Mouse (Mus musculus) CD8-positive naive resting alpha-beta T cell, adult 2 months (primary cell): ENCODE measurements around the gene Lnx1.

Experiments used
- DNase-seq, 2 experiments: peaks; one replicate each; pipeline ENCODE4 v3.0.0; 2022; ENCODE audit warnings: low read depth in 2 of 2, low spot score in 2 of 2

The Lnx1 gene

DNA sequence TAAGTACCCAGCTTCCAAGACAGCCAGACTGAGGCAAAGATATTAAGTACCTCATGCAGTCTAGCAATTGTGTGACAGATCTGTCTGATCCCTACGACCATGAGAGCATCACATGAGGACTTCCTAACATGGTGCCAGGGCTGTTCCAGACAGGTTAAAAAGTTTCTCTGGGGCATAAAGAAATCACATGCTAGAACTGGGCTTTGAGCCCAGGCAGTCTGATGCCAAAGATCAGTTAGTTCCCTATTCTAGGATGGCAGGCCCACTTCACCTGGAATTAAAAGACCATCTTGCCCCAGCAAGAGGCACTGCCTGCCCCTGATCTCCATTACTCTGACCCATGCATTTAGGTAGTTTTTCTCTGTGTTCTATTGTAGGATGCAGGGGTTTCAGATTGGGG lies 3.0 kb downstream of the Lnx1 start:
- DNase-seq = no peak

DNA sequence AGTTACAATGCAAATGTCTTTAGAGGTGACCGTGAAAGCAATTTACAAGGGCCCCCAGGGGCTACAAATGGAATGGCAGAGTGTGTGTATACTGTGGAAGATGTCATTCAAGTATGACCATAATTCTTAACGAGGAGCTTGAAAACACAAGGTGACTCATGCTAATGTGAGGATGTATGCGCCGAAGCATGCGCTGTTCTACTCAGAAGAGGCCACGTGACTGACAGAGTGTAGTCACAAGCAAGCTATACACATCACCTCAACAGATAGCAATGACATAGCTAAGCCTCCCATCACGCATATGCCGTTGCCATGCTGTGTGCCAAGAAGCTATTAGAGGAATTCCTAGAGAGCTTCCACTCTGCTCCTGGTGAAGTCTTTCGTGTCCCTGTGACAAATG lies 5.2 kb downstream of the Lnx1 start:
- no peak for DNase-seq

DNA sequence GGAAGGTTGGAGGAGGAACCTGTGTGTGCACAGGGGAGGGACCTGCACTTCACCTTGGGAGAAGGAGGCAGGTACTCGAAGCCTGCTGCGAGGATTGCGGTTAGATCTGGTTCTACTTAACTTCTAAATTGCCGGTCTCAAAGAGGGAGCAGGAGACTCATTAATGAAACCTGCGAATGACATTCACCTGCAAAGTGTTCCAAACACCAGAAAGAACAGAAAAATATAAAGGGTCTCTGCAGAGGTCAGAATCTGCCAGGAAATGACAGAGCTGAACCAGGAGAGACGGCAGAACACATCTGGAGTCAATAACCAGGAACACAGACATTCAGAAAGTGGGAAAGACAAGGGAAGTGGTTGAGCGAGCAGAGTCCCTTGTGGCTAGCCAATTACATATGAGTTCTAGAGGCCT lies 8.3 kb downstream of the Lnx1 start:
- no peak for DNase-seq

DNA sequence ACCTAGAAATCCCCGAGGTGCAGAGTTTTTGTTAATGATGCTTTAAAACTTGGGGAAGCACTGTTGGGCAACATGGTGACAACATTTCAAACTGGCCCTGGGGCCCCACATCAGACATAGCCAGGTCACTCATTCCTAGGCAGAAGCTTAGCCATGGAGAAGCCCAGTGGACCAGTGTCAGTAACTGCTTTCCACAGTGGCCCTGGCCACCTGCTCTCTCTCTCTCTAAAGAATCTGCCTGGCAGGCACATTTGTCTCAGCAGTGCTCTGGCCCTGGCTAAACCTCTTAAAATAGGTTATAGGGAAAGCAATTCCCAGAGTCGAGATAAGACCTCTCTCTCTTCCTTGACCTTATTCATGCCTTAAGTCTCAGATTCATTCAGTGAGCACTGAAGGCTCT lies 8.9 kb downstream of the Lnx1 start:
- no peak for DNase-seq

DNA sequence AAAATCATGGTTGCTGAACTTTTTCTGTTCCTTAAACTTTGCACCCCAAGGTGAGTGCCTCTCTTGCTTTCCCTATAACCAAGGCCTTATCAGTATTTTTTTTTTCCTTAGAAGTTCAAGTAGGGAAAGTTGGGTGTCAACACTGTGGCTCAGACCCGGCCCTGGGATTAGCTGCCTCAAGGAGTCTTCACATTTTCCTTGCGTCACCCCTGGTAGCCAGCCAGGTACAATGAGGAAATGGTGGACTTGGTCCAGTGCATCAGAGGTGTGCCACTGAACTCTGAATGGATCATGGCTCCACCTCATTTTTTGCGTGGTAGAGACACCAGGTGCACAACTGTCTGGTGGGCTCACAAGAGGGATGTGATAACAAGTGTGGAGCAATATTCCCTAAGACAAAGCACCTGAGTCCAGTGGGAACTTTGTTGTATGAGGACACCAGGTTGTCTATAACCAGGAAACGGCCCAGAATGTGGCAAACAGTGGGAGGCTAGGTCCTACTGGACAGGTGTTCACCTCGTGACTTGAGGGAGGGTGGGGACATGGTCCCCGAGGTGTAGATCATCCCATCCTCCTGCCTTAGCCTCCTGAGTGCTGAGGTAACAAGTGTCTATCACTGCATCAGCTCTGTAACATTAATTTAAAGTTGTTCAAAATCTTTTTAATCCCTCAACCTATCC lies 10.2 kb downstream of the Lnx1 start:
- no peak for DNase-seq

DNA sequence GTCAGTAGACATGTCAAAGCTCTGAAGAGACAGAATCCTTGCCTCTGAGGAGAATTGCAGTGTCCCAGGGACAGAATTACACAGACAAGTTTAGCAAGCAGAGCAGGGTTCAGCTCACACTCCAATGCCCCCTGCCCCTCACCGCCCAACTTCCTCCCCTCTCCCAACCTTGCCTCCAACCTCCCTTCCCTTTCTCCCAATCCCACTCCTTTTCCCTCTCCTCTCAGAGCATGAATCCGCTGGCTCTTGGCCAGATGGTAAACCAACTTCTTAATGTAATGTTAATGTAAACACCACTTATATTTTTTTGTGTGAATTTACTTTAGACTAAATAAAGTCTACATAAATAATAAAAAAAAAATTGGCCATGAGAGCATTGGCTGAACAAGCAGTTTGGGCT lies 13.9 kb downstream of the Lnx1 start:
- DNase-seq = no peak

DNA sequence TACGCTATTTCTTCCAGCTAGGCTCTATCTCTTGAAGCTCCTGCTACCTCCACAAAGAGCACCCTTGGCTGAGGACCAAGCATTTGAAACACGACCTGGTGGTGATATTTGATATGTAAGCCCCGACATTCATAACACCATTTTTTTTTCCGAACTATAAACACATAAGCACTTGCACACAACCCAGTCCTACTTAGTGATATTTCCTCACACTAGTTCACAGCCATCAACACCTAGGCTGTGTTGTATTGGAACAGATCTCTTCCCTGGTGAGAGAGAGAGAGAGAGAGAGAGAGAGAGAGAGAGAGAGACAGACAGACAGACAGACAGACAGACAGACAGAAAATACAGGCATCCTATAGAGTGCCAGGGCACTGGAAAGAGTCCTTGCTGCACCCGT lies 17.8 kb downstream of the Lnx1 start:
- DNase-seq = no peak

DNA sequence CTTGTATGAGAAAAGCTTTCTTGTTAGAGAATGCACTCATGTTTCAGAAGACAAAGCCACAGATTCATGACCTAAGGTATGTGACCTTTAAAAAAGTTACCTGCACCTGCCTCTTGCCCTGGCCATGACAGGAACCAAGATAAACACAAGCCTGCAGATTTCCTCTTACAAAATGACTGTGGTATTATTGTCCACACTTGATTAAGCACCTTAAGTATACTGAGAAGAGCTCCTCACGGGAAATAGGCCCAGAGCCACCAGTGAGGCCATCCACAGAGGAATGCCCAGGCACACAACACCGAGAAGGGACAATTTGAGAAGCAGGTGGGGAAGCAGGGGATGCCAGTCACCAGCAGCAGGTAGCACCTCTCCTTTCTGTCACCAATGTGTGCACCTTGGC lies 18.9 kb downstream of the Lnx1 start:
- no peak for DNase-seq

DNA sequence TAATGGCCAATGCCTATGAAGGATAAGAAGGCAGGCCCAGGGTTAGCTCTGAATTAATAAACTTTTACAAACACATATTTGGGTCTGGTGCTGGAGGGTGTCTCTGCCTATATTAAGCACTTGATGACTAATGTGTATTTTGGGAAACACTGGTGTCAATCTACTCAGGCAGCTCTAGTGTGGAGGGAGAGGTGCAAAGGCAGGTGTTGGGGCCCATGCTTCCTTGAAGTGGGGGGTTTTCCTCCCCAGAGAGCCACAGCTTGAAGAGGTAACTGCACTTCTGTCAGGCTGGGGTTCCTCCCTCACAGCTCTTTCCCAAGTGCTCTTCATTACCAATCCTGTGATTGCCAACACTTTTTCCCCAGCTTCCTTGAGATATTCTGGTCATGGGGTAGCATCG lies 20.0 kb downstream of the Lnx1 start:
- DNase-seq = no peak

DNA sequence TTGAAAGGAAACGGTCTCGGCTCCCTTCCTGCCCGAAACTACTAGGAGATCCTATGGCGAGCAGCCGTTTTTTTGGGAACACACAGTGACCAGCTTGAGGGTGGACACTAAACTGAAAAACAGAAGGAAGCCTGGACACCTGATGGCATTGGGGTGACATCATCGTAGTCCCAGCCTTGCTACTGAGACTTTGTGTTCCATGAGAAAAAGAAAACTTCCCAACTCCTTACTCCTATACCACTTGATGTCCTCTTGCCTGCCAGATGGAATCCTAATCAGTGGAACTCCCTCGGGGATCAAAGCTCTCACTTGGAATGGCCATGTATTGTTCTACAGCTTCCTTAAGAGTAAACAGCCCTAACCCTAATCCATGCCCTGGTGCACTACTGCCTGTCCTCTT lies 23.1 kb downstream of the Lnx1 start:
- no peak for DNase-seq

DNA sequence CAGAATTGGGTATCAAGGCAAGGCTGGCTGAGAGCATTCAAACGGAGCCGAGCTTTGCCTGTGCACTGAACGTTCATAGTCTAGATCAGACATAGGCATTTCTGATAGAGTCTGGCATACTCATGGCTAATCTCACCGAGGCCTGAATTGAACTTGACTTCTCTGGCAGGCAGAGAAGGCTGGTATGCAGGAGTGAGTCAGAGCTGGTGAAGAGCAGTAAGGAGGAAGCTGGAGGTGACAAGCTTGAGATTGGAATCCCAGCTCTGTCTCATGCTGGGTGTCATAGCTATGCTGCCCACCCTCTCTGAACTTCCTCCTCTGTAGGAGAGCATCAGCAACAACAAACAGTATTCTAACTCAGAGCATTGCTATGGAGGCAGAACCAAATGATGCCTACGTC lies 24.0 kb downstream of the Lnx1 start:
- no peak for DNase-seq

DNA sequence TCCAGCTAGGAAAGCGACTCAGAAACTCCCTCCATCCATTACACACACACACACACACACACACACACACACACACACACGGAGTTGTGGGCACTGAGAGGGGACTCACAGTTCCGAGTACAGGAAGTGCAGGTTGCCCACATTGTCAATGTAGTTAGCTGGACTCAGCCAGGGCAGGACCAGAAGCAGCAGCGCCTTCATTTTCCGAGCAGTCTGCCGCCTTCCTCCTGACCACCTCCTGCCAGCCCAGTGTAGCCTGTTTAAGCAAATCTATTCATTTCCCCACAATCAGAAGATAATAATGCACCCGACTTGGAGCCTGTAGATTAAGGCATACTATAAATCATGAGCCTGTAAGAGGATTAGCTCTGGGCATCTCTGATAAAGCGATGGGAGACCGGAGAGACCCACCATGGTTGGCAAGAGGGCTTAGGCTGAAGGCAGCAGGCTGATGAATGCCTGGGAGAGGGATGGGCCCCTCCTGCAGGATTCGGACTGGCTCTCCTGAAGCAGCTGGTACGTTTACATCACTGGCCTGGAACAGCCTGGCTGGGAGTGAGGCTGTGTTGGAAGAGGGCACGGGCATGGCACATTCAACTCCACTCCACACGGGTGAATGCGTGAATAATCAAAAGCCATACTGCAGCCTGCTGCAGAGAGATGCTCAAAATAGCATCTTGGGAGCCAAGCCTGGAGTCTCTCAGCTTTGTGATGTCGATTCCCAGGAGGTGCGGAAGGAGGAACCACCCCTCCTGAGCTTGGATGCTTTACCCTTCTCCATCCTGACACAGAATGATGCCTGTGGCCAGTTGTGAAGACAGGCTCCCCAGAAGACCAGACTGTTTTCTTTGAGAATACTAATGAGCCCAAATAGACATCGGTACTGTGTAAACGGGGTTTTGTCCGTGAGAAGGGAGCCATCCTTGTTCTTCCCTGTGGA lies 25.0 kb downstream of the Lnx1 start:
- no peak for DNase-seq

DNA sequence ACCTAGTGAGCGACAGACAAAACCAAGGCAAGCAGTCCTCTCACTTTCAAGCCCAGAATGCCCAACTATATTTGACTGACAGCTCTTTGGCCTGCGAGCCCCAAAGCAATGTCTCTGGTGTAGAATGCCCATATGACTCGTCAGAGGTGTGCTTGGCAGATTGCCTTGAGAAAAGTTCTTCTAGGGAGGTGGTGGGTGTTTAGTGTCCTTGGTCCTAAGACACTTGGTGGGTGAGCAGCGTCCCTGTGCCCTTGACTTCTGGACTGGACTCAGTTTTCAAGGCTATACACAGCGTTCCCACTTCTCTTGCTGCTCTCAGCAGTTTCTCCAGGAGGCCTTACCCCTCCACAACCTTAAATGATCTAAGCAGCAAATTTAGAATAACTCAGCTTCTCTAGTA lies 30.2 kb downstream of the Lnx1 start:
- DNase-seq = no peak

DNA sequence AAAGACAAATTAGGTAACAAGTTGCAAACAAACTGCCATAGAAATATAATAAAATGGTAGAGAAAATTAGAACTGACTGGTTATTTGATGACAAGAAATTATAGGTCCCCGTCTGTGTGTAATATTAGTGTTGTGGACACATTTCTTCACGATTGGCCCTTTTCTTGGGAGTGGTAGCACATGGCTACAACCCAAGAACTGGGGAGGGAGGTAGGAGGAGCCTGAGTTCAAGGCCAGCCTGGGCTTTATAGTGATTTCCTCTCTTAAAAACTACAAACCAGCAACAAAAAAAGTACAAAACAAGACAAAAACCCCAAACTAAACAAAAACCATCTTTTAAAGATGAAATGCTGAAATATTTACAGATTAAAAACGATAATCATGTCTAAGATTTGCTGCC lies 31.8 kb downstream of the Lnx1 start:
- no peak for DNase-seq

DNA sequence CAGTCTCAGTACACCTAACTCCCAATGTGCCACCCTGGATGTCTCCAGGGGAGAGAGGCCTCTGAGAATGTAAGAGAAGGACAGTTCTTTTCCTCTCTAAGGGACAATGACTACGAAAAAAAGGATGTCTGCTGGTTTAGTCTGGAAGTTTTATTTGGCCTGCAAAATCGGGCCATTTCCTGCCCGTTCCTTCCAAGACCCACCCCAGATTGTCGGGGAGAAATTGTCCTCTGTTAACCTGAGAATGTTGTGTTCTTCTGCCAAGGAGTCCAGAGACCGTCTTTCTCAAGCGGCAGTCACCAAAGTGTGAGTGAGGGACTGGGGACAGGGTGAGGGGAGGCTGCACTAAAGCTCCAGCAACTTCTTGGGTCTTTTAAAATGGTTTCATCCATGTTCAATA lies 32.8 kb downstream of the Lnx1 start:
- DNase-seq = no peak

DNA sequence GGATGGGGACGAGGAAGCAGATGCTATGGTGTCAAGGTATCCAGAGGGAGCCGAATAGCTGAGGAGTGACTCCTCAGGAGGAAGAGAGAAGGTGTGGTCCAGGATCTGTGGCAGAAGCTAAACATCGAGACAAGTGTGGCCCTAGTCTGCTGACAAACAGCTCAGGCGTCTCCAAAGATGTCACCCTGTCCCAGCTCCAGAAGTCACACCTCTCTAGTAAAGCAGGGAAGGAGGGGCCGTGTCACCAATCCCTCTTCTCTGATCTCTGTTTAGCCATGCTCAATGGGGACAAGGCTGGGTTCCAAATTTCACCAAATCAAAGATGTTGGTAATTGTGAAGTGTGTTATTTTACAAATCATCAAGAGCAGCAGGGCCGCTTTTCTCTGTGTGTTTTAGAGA lies 33.8 kb downstream of the Lnx1 start:
- no peak for DNase-seq

DNA sequence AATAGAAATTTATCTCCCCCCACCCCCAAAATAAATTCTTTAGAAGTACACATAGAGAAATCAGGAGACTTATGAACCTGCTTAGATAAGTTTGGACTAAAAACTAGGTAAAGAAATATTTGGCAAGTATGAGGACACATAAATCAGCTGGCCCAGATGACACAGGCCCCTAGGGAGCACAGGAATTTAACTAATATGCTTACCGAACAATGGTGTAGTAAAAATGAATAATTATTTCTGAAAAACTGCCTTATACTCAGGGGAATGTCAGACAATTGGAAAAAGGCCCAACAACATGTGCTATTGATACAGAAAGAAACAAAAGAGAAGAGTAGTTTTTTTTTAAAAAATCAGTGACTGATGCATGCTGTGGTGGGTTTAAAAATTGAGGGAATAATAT lies 40.1 kb downstream of the Lnx1 start:
- no peak for DNase-seq

DNA sequence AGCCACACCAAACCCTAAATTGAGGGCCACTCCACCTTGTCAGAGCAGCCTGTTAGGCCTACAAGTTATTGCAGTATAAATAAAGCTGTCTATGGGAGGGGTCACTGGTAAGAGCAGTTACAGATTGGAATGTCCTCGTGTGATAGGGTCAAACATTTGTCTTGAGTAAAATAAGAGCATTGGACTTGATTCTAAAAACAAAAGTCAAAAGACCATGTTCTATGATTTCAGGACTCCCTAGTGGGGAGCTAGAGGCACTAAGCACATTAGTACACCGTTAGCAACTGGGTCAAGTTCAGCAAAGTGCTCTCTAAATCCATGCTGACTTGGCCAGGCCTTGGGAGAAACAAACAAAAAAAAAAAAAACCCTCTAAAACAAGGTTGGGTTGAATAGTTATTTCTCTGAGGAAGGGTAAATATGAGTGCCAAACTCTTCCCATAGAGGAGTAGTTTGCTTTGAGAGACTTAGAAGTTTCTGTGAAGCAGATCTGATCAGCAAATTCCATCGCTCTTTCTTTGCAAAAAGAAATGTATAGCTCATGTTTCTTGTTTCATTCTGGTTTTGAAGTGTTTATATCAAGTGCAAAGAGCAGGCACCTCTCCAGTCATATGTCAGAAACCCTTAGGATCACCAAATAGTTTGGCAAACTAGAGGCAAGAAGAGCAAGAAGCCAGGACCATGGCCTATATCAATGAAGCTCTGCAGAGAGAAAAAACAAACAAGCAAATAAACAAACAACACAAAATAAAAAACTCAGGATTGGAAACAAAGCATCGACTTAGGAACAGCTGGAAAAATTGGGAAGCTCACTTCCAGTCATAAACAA lies 40.8 kb downstream of the Lnx1 start:
- no peak for DNase-seq

DNA sequence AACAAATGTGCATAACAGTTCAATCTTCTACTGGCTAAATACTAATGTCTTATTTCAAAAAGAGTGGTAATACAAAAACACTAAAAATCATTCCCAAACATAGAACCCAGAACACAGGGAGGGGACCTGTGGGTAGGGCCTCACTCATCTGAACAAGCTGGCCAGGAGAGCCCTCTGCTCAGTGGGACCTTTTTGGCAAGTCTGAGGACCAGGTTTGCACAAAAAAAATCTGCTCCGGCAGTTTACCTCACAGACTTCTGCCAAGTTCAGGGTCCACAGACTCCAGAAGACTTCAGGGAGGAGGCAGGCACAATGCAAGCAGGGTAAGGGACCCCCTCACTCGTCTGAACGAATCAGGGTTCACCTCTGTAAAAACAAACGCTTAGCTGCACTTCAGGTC lies 42.9 kb downstream of the Lnx1 start:
- DNase-seq = no peak

DNA sequence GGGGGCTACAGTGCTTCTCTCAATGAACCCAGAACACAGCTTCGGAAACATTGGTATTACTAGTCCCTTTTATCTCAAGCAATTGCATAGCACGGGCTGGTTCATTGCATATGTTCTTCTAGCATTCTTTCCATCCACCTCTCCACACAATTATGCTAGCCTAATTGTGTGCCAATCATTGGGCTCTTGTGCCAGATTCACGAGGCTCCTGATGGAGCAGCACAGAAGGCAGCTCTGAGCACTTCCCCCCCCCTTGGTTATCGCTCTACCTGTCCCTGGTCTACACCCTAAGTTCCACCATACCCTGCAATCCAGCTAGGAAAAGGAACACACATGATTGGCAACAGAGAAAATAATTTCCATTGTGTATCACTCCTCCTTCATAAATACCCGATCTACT lies 43.4 kb downstream of the Lnx1 start:
- no peak for DNase-seq

DNA sequence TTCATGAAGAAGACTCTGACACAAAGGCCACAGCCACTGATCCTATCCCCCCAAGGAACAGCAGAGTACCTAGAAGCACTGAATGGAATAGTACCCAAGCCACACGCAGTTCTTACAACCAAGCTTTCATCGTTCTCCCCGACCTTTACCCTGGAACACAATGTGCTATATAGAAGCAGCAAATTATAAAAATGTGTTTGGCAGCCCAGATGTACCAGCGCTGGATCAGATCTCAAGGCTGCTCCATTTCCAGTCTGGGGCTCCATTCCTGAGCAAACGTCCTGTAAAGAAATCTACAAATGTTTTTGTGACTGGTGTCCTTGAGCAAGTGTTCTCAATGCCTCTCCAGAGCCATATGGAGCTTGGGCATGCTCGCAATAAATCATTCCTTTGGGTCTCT lies 44.8 kb downstream of the Lnx1 start:
- DNase-seq = no peak

DNA sequence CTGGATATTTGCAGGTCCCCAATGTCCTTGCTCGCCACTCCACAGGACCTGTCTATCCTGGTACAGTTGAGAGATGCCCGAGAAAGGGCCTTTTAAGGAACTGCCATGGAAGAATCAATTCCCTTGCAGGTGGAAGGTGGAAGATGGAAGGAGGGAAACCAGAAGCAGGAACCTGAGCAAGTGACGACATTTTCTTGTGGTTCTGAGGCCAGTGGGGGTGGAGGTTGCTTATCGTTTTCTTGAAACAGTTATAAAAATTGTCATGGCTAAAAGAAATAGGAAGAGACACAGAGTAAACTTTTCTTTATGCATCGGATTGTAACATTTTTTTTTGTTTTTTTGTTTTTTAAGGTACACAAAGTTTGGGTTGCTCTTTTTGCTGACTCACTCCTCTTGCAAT lies 46.3 kb downstream of the Lnx1 start:
- DNase-seq = no peak
